Mouse (Mus musculus) brain, embryonic 14.5 days (tissue): ENCODE measurements around the gene Actr3.

Source experiments
- CTCF ChIP-seq: fragments of 200-500 bp; IDR thresholded peaks from 2 replicates; pipeline ENCODE4 v1.5.1; 2012; ENCODE audit warnings: inconsistent platforms, mild to moderate bottlenecking, moderate library complexity, borderline replicate concordance; ENCODE audit not compliant: insufficient read depth, insufficient read length; ENCODE audit errors: extremely low read depth
- POLR2A ChIP-seq: fragments of 200-500 bp; IDR thresholded peaks from 2 replicates; pipeline ENCODE4 v1.6.1; 2012; ENCODE audit warnings: mild to moderate bottlenecking, inconsistent platforms, borderline replicate concordance; ENCODE audit not compliant: poor library complexity, insufficient read depth, insufficient read length, severe bottlenecking; ENCODE audit errors: extremely low read depth

DNA sequence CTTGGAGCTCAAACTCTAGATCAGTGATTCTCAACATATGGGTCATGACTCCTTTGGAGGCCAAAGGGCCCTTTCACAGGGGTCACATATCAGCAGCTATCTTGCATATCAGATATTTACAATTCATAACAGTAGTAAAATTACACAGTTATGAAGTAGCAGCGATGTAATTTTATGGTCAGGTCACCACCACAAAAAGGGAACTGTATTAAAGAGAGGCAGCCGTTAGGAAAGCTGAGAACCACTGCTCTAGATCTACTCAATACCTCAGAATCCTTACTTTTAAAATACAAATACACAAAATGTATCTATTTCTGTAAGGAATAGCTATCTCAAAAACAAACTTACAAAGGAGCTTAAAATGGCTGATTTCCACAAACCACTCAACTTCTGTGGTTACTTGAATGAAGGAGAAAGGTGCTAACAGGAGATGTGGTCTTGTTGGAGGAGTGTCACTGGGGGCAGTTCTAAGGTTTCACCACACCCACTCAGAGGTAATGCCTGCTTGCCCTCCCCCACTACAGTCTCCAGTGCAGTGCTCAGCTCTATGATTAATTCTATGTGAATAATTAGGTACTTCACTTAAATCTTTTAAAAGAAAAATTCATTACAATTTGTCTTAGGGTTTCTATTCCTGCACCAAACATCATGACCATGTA is 9.0 kb downstream of the Actr3 start:
- no peak for TF ChIP-seq CTCF
- no peak for TF ChIP-seq POLR2A
